Mouse (Mus musculus): ENCODE results near the gene Asf1b.

The Asf1b gene

GRCm38 (mm10) chr8:83955106-83955957 is at the start of gene Asf1b, which contains the start of gene Gm10644:
Gene Asf1b (plus strand): TSS chr8:83955507.
Gene Gm10644 (minus strand): TSS chr8:83955205.
- peak; percentile 100 for DNase-seq (ENCODE audit: low read depth, low spot score)

DNA sequence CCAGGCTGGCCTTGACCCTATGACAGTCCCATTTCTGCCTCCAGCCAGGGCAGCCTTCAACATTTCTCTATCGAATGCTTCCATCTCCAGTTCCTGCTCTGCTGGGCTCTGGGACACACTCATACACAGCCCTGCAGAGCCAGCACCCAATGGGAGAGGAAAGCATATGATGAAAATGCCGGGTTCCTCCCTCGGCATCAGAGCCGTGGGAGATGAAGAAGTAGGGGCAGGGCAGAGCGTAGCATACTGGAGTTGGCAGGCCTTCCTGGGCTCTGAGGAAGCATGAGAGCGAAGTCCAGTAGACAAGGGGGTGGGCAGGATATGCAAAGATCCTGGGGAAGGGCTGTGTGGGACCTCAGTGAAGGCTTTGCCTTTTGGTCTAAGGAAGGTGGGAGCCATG is 46.7 kb upstream of the Asf1b start:
- DNase-seq (ENCODE audit: low read depth, low spot score) = no peak

- no peak for DNase-seq (ENCODE audit: low read depth, low spot score)
These were observed 46.0 kb upstream of the Asf1b start for GRCm38 (mm10) chr8:83909311-83909710.

GRCm38 (mm10) chr8:83911809-83912731 is 43.2 kb upstream of the Asf1b start:
- DNase-seq (ENCODE audit: low read depth, low spot score) = no peak

DNA sequence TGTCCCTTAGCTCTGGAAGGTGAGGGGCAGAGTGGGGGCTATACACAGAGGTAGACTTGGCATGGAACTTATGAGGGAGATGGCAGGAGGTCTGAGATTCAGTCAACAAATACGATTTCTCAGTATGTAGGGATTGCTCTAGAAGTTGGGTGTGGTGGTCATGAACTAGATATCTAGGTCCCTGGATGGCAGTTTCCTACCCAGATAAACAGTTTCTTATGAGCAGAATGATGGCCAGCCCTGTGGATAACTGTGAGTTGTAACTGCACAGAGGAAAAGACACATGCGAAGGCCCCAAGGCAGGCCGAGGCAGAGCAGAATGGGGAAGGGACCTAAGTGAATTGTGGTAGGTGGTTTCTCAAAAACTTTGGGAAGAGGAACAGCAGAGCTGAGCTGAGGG is 41.1 kb upstream of the Asf1b start:
- no peak for DNase-seq (ENCODE audit: low read depth, low spot score)

DNA sequence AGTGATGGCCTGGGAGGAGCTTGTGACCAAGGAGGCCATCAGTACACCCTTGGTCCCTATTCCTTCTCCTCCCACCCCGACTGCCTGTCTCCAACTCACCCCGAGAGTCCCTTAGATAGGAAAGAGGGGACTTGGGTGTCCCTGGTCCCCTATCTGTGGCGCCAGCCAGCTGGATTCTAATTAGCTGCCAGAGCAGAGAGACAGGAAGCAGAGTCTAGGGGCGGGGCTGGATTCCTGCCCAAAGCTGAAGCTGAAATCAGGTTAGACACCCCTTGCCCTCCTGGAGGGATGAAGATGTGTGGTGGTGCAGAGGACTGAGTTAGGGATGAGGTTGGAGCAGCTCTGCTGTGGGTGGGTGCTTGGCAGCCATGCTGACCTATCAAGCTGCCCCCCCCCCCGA is 40.4 kb upstream of the Asf1b start:
- no peak for DNase-seq (ENCODE audit: low read depth, low spot score)

DNA sequence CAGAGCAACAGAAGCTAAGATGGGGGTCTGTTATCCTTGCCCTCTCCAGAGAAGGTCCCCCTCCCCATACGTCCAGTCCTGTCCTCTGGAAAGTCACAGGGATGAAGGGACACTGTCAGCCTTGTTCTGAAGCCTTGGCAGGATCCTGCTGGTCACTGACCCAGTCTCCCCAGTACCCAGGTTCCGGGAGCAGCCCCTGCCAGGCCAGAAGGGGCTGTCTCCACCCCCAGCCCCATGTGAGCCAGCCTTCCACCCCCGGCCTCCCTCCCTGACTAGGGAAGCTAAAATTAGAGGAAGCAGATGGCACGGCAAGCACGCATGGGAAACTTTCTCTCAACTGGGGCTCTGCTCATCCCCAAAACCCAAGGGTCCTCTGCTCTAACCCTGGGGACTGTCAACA is 39.3 kb upstream of the Asf1b start:
- no peak for DNase-seq (ENCODE audit: low read depth, low spot score)

DNA sequence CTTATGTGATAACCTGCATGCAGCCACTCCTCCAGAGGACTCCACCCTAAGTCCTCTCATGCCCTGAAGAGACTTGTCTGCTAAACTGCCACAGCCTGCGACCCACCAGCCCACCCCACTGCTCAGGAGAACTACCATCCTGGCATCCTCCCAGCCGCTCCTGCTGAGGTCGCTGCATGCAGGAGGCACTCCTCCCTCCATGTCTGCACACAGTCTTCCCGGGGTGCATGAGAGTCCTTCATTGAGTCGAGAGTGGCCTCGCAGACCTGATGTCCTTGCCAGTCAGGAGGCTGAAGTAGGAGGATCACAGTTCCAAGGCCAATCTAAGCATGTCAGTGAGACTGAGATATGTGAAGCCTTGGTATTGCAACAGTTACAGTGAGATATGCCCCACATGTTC is 37.7 kb upstream of the Asf1b start:
- no peak for DNase-seq (ENCODE audit: low read depth, low spot score)

DNA sequence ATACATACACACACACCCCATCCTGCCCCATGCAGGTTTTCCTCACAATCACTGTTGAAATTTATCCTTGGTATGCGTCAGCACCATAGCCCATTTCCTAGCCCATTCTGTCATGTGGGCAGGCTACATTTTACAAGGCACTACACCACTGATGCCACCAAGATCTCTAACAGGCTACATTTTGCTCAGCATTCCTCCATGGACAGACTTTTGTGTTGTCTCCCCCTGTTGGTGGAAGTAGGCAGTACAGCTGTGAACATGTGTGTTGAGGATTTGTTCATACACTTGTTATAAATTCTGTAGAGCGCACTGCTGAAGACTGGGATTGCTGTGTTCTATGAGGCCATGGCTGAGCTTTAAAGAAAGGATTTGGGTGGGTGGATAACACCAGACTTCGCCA is 33.7 kb upstream of the Asf1b start:
- DNase-seq (ENCODE audit: low read depth, low spot score) = peak; percentile 72

DNA sequence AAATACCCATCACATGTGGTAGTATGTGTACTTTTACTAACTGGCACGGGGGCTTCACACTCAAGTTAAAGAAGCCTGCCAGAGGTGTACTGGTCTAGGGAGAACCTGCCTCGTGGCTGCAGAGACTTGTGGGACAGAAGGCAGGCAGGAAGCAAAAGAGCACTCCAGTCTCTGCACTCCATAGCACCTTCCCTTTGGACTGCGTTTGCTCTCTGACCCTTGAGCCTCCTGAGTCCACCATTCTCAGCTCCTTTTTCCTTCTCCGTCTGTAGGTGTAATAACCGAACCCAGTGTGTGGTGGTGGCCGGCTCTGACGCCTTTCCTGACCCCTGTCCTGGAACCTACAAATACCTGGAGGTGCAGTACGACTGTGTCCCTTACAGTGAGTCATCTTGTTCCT is 32.6 kb upstream of the Asf1b start:
- DNase-seq (ENCODE audit: low read depth, low spot score) = no peak

GRCm38 (mm10) chr8:83924585-83924984 is 30.7 kb upstream of the Asf1b start:
- no peak for DNase-seq (ENCODE audit: low read depth, low spot score)

DNA sequence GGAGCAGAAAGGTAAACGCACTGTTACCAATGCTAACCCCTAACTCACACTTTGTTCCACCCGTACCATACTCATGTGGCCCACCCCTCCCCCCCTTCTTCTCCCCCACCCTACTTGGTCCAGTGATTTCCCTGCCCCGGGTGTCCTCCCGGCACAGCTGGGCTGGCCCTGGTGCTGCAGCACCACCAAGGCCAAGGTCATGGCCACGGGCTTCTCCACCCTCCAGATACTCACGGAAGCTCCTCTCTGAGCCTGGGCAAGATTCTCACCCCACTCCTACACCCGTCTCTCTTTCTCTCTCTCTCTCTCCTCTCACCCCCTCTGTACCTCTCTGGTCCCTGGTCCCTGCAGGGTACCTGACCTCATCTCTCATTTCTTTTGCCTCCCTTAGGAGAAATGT is 29.0 kb upstream of the Asf1b start:
- no peak for DNase-seq (ENCODE audit: low read depth, low spot score)

DNA sequence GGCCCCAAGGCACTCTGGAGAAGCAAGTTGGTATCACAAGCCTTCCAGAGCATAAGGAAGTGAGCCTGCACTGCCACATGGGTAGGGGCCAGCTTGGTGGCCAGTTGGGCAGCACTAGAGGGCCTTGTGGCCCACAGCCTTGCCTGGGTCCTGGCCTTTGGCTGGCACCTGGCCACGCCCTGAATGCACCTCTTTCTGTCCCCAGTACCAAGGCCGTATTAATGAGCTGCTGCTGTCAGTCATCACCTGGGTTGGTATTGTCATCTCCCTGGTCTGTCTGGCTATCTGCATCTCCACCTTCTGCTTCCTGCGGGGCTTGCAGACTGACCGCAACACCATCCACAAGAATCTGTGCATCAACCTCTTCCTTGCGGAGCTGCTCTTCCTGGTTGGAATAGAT is 21.1 kb upstream of the Asf1b start:
- DNase-seq (ENCODE audit: low read depth, low spot score) = no peak

DNA sequence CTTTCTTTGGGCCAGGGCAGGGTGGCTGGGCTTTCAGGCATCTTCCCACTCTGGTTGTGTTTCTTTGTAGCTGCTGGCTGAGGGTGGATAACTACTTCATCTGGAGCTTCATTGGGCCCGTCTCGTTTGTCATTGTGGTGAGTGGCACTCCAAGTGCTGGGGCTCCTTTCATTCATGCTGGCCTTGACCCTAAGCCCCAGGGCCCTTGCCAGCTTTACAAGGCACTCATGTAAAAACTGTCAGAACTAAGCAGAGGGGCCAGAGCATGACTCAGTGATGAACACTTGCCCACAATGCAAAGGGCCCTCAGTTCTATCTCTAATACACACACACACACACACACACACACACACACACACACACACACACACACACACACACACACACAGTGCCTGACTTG is 20.3 kb upstream of the Asf1b start:
- DNase-seq (ENCODE audit: low read depth, low spot score) = no peak

- no peak for DNase-seq (ENCODE audit: low read depth, low spot score)
These were observed 19.9 kb upstream of the Asf1b start for GRCm38 (mm10) chr8:83935435-83935834.

GRCm38 (mm10) chr8:83937645-83938044 is 17.7 kb upstream of the Asf1b start:
- no peak for DNase-seq (ENCODE audit: low read depth, low spot score)

- DNase-seq (ENCODE audit: low read depth, low spot score) = no peak
These were observed 17.0 kb upstream of the Asf1b start for GRCm38 (mm10) chr8:83938330-83938729.

- no peak for DNase-seq (ENCODE audit: low read depth, low spot score)
These were observed 14.1 kb upstream of the Asf1b start for GRCm38 (mm10) chr8:83941066-83941677.

GRCm38 (mm10) chr8:83942446-83942845 is 12.9 kb upstream of the Asf1b start:
- no peak for DNase-seq (ENCODE audit: low read depth, low spot score)

GRCm38 (mm10) chr8:83945540-83945939 is 9.8 kb upstream of the Asf1b start:
- no peak for DNase-seq (ENCODE audit: low read depth, low spot score)

- DNase-seq (ENCODE audit: low read depth, low spot score) = no peak
These were observed 580 bp upstream of the Asf1b start for GRCm38 (mm10) chr8:83954749-83955105.

- no peak for DNase-seq (ENCODE audit: low read depth, low spot score)
These were observed 581 bp downstream of the Asf1b start for GRCm38 (mm10) chr8:83955958-83956218.

All from CD4-positive helper T cell, adult 2 months (primary cell).